8 mouse cellular contexts compared by ENCODE assay signal in the genomic region with DNA sequence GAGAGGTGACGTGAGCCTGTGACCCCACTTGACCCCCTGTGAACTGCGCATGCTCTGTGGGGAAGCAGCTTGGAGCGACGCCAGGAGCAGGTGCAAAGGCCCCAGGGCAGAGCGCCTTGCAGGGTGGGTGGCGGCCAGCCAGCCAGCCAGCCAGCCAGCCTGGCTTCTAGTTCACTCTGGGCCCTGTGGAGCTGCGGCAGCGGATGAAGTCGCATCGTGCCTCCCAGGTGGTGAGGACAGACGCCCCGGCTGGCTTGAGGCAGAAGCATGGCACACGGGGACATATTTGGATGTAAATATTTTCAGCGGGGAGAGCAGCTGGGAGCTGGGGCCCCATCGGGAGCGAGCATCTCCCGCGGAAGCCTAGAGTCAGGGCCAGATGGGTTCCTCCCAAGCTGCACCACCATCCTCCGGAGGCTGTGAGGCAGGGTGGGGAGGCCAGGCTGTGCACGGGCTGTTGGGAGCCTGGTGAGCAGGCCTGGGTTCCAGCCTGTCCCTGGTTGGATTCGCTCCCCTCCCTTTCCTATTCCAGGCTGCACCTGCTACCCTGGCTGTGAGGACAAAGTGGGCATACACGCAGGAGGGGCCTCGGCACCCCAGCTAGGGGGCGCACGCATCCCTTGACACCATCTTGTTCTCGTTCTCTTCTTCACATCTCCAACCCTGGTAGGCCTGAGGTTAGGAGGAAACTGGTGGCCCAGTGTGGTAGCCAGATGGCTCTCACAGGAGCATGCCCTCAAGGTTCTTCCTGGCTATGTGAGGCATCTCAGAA. TPM values are rescaled to one million over a fixed set of nuclear protein-coding genes. Genes with fewer than 3 reads are reported as not detected.
DNase-seq lines count a peak whose midpoint lies in the region; ATAC-seq and TF ChIP-seq lines count a peak whose summit lies in the region.

No protein-coding gene starts in this region.

- H3K9me3 ChIP-seq in lung, embryonic 14.5 days (ENCODE audit: low read depth, low read length): no peaks in the 10 kb centered on the region
- H3K9me3 ChIP-seq in hindbrain, postnatal 0 days (ENCODE audit: low read length): no peaks in the 10 kb centered on the region
- no peaks in the 10 kb centered on the region for H3K9me3 ChIP-seq in neural tube, embryonic 15.5 days (replicated peaks)

- peak; percentile 38; the same call in 1 of the 2 replicates for TF ChIP-seq CTCF in lung, embryonic 14.5 days (IDR thresholded peaks at IDR 0.05; ENCODE audit: low read depth)
- peak; percentile 48 for TF ChIP-seq CTCF in hindbrain, postnatal 0 days (IDR thresholded peaks at IDR 0.05; ENCODE audit: low read depth)

- no peak overlapping the region for H3K9ac ChIP-seq in lung, embryonic 14.5 days
- no peak overlapping the region for H3K9ac ChIP-seq in hindbrain, postnatal 0 days (replicated peaks; ENCODE audit: low read length)
- H3K9ac ChIP-seq in neural tube, embryonic 15.5 days (replicated peaks): no peak overlapping the region

- no peaks in the 10 kb centered on the region for H3K36me3 ChIP-seq in lung, embryonic 14.5 days (ENCODE audit: insufficient read depth)
- H3K36me3 ChIP-seq in hindbrain, postnatal 0 days (ENCODE audit: insufficient read depth, low read length): no peaks in the 10 kb centered on the region
- H3K36me3 ChIP-seq in neural tube, embryonic 15.5 days: no peaks in the 10 kb centered on the region

- no peaks in the 10 kb centered on the region for H3K4me1 ChIP-seq in lung, embryonic 14.5 days (ENCODE audit: insufficient read depth)
- H3K4me1 ChIP-seq in hindbrain, postnatal 0 days (ENCODE audit: insufficient read depth, low read length): no peaks in the 10 kb centered on the region
- peaks cover 24% of the 10 kb centered on the region for H3K4me1 ChIP-seq in neural tube, embryonic 15.5 days

- WGBS in lung, embryonic 14.5 days: 42% methylated on average over 26 of the region's 26 CpGs
- 34% methylated on average over 26 of the region's 26 CpGs for WGBS in hindbrain, postnatal 0 days
- WGBS in neural tube, embryonic 15.5 days: 23% methylated on average over 26 of the region's 26 CpGs

- H3K27ac ChIP-seq in lung, embryonic 14.5 days (ENCODE audit: low read depth): no peak overlapping the region
- H3K27ac ChIP-seq in hindbrain, postnatal 0 days: no peak overlapping the region
- no peak overlapping the region for H3K27ac ChIP-seq in neural tube, embryonic 15.5 days (replicated peaks)

- DNase-seq in lung, embryonic 14.5 days: no peak
- DNase-seq in lung, adult 18-20 months: no peak
- DNase-seq in cerebellum, adult 9-11 months: peak; percentile 78
- peak; percentile 45 for DNase-seq in hindbrain, postnatal 0 days (ENCODE audit: low spot score)
- no peak for DNase-seq in adrenal gland, adult 18-20 months (ENCODE audit: low spot score in 2 of 2)
- DNase-seq in kidney, adult 18-20 months: no peak

- no peak overlapping the region for H3K4me3 ChIP-seq in lung, embryonic 14.5 days (ENCODE audit: low read depth, low read length)
- no peak overlapping the region for H3K4me3 ChIP-seq in hindbrain, postnatal 0 days (ENCODE audit: low read length)
- H3K4me3 ChIP-seq in neural tube, embryonic 15.5 days (replicated peaks): no peak overlapping the region

- H3K27me3 ChIP-seq in lung, embryonic 14.5 days (ENCODE audit: insufficient read depth, low read length): no peaks in the 10 kb centered on the region
- H3K27me3 ChIP-seq in hindbrain, postnatal 0 days (ENCODE audit: insufficient read depth, low read length): no peaks in the 10 kb centered on the region
- H3K27me3 ChIP-seq in neural tube, embryonic 15.5 days (replicated peaks): no peaks in the 10 kb centered on the region

- no peak overlapping the region for H3K4me2 ChIP-seq in lung, embryonic 14.5 days
- no peak overlapping the region for H3K4me2 ChIP-seq in hindbrain, postnatal 0 days (ENCODE audit: low read depth, low read length)
- no peak overlapping the region for H3K4me2 ChIP-seq in neural tube, embryonic 15.5 days

- no peak for ATAC-seq in lung, embryonic 14.5 days (ENCODE audit: insufficient read depth)
- peak; percentile 60 for ATAC-seq in hindbrain, postnatal 0 days
- peak; percentile 58; the same call in 1 of the 2 replicates for ATAC-seq in neural tube, embryonic 15.5 days (ENCODE audit: low FRiP score)
- ATAC-seq in megakaryocyte-erythroid progenitor cell, adult 5-6 weeks (replicated peaks; ENCODE audit: low FRiP score, low TSS enrichment, poor library complexity, severe bottlenecking): no peak

RNA-seq across cellular contexts. Expression of gene Cbfa2t3, which starts 10.6 kb away (rescaled TPM):
- polyA plus RNA-seq in lung, embryonic 14.5 days (2014; fragmentation: Nextera tagmentation; extraction: Ambion mirVana): 4.7 and 5.7 TPM in 2 replicates
- 9.2 and 10.0 TPM in 2 replicates for total RNA-seq in hindbrain, postnatal 0 days (2014; rRNA removed)
- polyA plus RNA-seq in hindbrain, postnatal 0 days (2015; fragmentation: Nextera tagmentation; extraction: Ambion mirVana): 12.4 and 12.6 TPM in 2 replicates
- polyA plus RNA-seq in neural tube, embryonic 15.5 days (2015; fragmentation: Nextera tagmentation; extraction: Ambion mirVana): 14.4 and 16.8 TPM in 2 replicates
- 10 to 100 TPM; 10.5 to 28.9 TPM for total RNA-seq in adrenal gland, adult 18-20 months (2021)
- total RNA-seq in megakaryocyte-erythroid progenitor cell, adult 5-6 weeks (2014; fragmentation: Nextera tagmentation): 78.3 and 79.6 TPM in 2 replicates
- 7.8 and 15.4 TPM in 2 replicates for total RNA-seq in megakaryocyte-erythroid progenitor cell, adult 5-6 weeks (2017)

Comparison
In these comparisons a context has a peak if more than half of its experiments do, and no peak if none do; other contexts are left out.
1. ATAC-seq: peak in hindbrain, postnatal 0 days (single experiment) and neural tube, embryonic 15.5 days (single experiment); none in lung, embryonic 14.5 days (single experiment) and megakaryocyte-erythroid progenitor cell, adult 5-6 weeks (single experiment).
2. DNase-seq: peak in cerebellum, adult 9-11 months (single experiment) and hindbrain, postnatal 0 days (single experiment); none in lung, embryonic 14.5 days (single experiment), lung, adult 18-20 months (0 of 2), adrenal gland, adult 18-20 months (0 of 2) and kidney, adult 18-20 months (single experiment).